Mouse (Mus musculus) kidney, adult 2 months (tissue): ENCODE measurements at regions not wholly inside any gene's neighbourhood (a gene's known extent, or its start where the extent isn't known, plus 50 kb on each side); places are given as distances from the start of the nearest gene placed in this dataset.

Experiments used
- CTCF ChIP-seq: fragments of 200-500 bp; conservative IDR thresholded peaks from 2 replicates; pipeline ENCODE4 v1.5.1; 2011; ENCODE audit warnings: low read depth, mild to moderate bottlenecking, control low read depth, low read length, moderate library complexity, mixed read lengths; ENCODE audit not compliant: insufficient read depth, insufficient read length
- POLR2A ChIP-seq: fragments of 200-500 bp; IDR thresholded peaks from one replicate; pipeline ENCODE4 v1.6.1; 2011; ENCODE audit warnings: low read depth, low read length, control low read depth

GRCm38 (mm10) chr17:81246156-81246555 is 181.3 kb upstream of the Thumpd2 start:
- TF ChIP-seq POLR2A, result no peak
- TF ChIP-seq CTCF, result no peak
